Mouse (Mus musculus) layer of hippocampus, adult 18-20 months (tissue): ENCODE measurements around the gene Fam20a. TPM values are rescaled to one million over a fixed set of nuclear protein-coding genes. Genes with fewer than 3 reads are reported as not detected.
A peak's percentile ranks its signal among the peaks of the same experiment; 100 is the strongest.

Experiments used
- DNase-seq, 2 experiments: peaks; one replicate each; pipeline ENCODE4 v3.0.0; 2022; ENCODE audit warnings: low spot score in 2 of 2
- long read RNA-seq: library from polyadenylated mRNA; stranded (forward); transcript quantifications from one replicate; pipeline ENCODE4 v2.0.0, GENCODE M21; 2021
- total RNA-seq, 2 experiments: library from RNA; stranded (reverse); gene quantifications; 2 replicates each; pipeline ENCODE4 v1.2.3; 2021

Gene Fam20a
- 10 to 100 TPM; 14.9 to 16.4 TPM for total RNA-seq
- long read RNA-seq, transcript Fam20a-201 (11 exons, 2,541 nt), result major isoform, 11 of 16 reads
- long read RNA-seq, partial matches to known transcripts, result 0 of 16 reads
- long read RNA-seq, other reads (novel, unspliced or antisense), result 4 of 16 reads

DNA sequence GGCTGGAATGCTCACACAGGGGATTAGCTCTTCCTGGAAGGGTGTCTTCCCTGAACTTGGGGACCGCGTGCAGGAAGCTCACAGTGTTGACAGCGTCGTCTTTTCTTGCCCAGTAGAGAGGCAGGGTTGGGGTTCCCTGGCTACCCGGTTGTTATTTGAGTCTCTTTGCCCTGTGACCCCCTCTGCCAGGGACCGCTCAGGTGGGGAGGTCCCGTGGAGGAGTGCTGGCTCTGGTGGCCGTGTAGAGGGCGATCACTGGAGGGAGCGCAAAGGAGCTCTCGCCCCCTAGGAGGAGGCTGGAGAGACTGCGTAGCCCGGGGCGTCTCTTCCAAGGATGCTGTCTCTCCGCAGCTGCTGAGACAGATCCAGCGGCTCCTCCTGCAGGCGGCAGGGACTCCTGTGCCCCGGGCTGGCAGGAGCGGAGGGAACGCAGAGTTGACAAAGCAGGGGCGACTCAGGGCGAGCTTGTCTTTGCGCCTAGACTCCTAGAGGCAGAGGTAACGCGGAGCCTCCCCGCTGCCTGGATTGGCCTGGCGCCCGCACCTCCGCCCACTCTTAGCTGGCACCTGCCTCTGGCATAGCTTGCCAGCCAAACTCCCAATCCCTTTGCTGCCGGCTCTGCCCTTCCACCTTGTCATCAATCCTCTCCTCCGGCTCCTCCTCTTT lies at the start of gene Fam20a:
Fam20a (minus strand) TSS at position 499 of the 666 bp plus-strand sequence.
- DNase-seq, result peak; percentile 41 to 69

DNA sequence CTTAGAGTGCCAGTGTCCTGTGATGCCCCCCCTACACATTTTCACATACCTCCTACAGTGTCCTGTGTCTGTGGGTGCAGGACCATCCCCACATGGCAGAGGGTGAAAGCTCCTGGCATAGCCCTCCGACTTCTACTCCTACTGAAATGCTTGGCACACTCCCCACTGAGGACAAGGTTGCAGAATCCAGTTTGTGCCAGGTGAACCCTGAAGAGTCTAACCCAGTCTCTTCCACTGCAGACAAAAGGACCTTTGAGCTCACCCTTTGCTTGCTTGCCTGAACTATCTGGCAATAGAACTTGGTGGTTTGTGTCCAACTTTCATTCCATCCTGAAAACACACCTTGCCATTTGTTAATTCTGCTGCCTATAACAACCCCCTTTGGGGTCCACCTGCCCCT lies 49.3 kb upstream of the Fam20a start:
- no peak for DNase-seq

DNA sequence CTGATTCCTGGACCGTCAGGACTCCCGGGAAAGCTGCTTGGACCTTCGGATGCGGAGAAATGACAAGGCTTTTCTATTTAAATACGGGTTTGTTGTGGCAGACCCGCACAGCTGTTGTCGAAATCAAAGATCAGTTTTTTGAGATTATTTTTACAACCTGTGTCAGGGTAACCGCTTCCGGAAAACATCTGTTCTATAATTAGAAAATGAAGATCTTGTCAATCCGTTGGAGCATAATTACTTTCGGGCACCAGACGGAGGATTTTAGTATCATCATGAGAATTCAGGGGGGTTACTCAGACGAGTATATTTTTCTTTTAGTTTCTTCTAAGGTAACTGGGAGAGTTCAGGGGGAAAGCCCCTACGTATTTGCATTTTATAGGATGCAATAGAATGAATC lies 48.1 kb upstream of the Fam20a start:
- no peak for DNase-seq

DNA sequence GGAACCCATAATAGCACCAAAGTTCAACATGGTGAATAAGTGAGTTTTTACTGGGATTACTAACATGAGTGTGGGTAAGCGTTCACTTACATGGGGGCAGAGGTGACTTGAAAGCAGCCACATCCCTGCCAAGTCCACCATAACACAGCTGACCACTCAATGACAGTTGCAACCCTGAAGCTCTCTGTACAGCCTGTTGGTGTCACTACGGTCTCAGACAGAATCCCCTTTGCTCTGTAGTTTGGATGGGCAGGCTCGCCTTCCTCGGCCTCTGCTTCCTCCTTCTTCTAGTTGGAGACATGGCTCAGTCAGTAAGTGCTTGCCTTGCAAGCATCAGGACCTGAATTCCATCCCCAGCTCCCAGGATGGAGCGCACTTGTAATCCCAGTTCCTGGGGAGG lies 47.0 kb upstream of the Fam20a start:
- no peak for DNase-seq

DNA sequence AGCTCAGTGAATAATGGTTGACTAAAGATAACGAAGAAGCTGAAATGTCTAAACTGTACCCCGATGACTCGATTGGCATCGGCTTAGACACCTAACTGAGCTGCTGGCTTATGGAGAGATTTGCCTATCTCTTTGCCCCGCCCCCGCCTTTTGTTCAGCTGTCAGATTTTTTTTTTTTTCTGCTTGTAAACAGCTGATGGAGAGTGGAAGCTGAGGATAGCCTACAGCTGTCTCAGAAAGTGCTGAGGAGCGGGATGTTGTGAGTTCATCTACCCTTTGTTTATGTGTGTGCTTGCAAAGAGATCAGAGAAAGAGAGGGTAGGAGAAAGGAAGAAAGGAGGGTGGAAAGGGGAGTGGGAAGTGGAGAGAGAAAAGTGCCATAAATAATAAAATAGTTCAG lies 38.0 kb upstream of the Fam20a start:
- DNase-seq, result no peak

DNA sequence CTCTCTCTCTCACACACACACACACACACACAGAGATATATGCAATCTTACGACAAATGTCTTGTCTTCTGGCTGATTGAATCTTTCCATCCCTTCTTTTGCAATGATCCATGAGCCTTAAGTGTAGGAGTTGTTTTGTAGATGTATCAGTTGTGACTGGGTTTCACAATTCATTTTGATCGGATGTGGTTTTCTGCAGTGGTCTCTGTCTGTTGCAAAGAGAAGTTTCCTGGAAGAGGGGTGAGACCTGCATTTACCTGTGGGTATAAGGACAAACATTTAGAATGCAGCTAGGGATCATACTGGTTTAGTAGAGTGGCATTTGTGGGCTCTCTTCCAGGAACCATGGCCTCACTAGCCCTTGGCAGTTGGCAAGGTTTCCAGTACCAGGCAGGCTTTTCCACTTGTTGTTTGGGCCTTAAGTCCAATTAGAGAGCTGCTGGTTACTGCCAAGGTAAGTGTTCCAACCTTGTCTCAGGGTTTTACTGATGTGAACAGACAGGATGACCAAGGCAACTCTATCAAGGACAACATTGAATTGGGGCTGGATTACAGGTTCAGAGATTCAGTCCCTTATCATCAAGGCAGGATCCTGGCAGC lies 36.6 kb upstream of the Fam20a start:
- peak in 1 of 2 experiments; percentile 23 for DNase-seq

DNA sequence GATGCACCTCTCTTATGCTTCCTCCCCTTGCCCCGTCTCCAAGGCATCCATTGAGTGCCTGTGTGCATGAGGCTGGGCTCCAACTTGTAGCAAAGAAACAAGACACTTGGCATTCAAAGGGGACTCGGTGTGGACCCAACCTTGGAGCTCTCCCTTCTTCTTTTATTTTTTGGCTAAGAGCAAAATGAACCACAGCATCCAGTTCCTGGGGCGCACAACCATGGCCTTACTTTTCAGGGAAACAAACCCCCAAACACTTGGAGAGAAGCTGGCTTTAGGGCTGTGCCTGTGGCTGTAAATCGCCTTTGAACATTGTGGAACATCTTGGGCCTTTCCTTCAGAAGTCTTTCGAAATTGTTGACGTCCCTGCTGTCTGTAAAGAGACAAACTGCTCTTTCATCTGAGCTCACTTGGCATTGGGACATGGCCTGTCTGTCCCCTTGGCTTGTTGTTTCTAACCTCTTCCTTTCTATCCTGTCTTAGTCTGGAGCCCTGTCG lies 32.1 kb upstream of the Fam20a start:
- DNase-seq, result peak; percentile 20 to 54

DNA sequence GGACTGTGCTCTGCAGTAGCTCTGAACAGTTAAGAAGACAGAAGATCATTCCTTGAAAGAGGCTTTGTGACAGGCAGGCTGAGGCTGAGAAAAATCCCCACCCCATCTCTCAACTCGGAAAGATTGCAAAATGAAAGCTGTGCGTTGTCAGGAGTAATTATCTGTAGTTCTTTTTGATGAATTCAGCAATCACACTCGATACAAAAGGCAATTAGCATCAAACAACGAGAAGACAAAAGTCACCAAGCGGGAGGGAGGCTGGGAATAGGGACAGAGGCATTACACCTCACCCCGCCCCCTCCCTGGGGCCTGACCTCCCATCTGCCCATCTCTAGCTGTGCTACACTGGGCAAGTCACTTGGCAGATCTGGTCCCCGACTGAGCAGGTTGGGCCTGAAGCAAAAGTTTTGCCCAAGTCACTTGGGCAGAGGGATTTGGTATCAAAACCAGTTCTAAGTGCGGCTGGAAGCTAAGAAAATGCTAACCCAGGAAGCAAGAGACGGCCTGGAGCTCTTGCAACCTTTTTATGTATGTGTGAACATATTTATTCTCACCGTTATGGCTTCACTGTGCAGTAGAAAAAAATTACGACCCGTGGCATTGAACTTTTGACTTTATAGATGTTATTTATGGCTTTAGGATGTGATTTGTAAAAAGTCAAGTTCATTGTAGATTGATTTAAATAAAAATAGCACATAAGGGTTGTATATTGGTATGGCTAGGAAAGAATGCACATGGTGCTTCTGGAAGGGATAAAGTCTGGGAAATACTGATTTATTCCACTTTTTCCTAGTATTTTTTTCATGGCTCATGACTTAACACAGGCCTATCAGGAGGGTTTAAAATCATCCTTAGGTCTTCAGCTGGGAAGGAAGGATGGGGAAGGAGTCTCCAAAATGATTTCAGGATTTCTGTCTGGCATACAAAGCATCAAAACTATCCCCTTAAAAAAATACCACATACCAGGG lies 29.8 kb upstream of the Fam20a start:
- DNase-seq, result peak in 1 of 2 experiments; percentile 5

DNA sequence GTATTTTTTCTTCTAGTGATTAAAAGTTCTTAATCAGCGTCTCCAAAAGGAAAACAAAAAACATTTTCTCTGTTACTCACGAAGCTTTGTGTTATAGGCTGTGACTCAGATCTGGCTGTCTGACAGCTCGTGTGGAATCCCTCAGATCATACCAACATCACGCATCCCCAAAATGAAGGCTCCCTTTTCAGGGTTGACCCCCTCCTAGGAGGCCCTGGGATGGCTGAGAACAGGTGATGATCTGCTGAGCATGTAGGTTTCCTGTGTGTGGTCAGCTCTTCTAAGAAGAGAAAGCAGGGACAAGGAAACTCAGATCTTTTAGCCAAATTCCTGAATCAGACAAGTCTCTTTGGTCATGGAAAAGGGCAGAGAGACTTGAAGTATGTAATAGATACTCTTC lies 23.1 kb upstream of the Fam20a start:
- no peak for DNase-seq

DNA sequence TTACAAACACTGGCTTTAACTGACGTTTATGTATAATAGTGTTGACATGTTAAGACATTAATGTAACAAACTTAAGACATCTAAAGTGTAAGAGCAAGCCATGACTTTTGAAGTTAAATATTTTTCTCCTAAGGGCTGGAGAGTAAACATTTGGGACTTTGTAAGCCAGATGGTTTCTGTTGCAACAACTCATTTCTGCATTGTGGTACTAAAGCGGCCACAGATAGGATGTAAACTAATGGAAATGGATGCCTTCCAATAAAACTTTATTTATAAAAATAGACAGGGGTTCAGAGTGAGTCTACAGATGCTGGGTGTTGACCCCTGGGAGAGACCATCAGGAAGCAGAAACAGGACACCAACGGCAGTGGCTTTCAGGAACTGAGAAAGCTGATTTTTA lies 15.9 kb upstream of the Fam20a start:
- DNase-seq, result no peak

DNA sequence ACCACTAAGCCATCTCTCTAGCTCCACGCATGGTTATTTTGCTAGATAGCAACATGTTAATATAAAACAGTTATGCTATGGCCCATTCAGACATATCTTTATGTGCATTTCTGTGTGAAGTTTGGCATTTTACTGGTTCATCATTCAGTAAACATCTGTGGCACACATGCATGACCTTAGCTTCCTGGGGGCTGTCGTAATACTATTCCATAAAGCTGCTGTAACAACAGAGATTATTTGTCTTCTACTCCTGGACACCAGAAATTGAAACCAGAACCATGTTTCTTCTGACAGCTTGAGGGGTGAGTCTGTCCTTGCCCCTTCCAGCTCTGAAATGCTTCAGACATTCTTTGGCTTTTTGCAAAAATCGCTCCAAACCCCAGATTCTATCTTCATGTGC lies 14.3 kb upstream of the Fam20a start:
- DNase-seq, result no peak

DNA sequence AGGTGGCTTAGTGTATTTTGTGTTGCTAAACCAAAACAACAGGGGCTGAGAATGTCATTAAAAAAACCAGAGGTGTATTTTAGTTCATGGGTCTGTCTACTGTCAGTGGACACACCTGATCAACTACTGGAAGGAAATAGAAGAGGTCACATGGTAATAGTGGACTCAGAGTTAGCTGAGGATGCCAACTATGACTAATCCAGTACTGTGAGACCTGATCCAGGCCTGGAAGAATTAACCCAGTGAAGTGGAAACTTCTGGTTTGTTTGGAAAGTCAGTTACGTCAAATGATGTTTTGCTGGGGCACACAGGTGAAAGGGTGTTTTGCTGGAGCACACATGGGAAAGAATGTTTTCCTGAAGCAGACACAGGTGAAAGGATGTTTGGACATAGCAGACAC lies 12.3 kb upstream of the Fam20a start:
- DNase-seq, result no peak

DNA sequence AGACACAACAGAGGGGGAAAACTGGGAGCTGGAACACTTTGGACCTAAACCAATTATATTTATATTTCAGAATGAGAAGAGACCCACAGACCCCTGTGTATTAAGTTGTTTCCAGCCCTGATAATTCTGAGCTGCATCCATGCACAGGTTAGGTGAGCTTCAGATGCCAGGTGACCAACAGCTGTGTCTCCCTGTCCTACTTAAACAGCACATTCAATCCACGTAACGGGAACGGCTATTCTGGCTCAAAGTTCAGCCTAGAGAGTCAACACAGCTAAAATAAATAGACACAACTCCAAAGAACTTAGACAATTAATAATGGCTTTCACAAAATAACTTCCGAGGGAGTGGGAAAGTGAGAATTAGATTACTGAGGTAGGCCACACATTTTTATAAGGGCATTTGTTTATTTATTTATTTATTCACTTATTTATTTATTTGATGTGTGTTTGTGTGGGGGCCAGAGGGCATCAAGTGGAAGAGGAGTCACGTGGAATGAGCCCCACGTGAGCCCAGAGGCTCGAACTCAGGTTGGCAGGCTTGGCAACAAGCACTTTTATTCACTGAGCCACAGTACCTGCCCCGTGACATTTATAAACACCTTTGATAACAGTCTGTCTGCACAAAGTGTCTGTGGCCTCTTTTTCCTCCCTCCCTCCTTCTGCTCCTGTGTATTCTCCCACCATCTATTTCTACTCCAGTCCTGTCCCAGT lies 10.8 kb upstream of the Fam20a start:
- DNase-seq, result no peak

DNA sequence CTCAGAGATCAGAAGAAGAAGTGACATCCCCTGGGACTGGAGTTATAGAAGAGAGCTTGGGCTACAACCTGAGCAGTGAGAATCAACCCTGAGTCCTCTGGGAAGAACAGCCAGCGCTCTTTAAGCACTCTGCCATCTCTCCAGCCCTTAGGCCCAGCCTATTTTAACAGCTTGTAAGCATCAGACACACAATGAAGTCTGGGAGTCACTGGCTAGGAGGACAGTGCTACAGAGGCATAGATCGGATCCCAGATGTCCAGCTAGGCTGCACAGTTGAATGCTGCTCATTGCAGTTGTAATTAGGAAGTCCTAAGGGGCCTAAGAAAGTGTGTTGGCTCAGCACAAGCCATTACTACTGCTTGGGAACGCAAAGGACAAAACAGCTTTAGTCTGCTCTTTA lies 6.3 kb upstream of the Fam20a start:
- no peak for DNase-seq

DNA sequence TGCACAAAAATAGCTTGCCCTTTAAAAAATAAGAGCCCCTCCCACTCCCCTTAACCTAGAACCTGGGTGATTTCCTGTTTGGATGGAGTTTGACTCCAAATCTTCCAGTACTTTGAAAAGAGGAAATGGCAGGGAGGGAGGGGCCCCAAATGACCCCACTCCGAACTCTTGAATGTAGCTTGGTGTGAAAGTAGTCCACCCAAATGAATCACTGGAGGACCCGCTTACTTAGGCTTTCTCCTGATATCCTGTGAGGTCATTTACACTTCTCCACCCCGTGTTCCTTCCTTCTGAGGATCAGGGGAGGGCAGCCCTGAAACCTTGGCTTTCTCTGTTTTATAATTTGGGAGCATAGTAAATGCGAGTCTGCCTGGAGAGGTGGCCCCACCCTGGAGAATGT lies 632 bp upstream of the Fam20a start:
- DNase-seq, result no peak

DNA sequence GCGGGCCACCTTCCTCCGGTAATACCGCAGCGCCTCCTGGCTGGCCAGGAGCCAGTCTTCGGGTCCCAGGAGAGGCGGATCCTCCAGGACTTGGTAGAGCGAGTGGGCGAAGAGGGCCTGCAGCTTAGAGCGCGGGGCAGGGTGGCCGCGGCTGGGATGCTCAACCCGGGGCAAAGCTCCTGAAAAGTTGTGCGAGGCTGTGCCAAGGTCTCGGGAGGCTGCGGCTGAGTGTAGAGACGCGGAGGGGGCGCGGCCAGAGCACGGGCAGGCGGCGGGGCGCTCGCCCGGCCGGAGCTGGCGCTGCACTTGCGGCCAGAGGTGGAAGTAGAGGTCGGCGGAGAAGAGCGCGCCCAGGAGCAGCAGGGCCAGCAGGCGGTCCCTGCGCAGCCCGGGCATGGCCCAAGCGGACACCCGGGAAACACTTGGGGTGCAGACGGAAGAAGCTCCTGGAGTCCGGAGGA lies 729 bp downstream of the Fam20a start:
- DNase-seq, result no peak

DNA sequence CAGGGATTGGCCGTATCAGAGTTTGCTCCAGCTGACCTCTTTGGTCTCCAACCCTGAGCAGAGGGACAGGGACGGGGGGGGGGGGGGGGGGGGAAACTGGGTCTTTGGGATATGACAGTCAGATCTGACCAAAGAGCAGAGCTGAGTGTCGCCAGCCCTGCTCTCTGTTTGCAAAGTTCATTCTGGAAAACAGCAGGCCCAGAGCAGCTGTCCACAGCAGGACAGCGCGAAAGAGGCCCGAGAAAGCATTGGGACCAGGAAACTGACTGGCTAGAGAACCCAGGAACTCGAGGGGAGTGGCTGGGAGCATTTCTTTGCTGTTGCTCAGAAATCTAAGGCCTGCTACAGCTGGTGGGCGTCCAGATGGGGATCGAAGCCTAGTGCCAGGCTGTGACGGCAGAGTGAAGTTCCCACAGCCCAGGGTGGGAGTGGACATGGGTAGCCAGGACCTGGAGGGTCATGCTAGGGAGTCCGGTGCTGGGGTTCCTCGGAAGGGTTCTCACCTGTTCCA lies 1.2 kb downstream of the Fam20a start:
- peak in 1 of 2 experiments; percentile 13 for DNase-seq

DNA sequence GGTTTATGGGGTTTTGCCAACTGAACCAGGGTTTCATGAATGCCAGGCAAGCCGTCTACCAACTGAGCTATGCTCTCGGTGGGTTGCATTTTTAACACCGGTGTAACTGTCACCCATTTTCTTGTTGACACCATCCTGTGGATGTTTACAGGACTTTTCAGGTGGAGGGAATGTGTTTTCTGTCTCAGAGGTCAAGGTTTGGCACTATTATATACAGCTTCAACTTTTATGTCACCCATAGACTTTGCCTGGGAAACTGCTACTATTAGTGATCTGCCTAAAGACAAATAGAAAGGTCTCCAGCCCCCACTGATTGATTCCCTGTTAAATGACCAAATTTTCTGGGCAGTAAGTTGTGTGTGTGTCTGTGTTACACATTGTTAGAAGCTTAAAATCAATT lies 2.7 kb downstream of the Fam20a start:
- DNase-seq, result no peak

DNA sequence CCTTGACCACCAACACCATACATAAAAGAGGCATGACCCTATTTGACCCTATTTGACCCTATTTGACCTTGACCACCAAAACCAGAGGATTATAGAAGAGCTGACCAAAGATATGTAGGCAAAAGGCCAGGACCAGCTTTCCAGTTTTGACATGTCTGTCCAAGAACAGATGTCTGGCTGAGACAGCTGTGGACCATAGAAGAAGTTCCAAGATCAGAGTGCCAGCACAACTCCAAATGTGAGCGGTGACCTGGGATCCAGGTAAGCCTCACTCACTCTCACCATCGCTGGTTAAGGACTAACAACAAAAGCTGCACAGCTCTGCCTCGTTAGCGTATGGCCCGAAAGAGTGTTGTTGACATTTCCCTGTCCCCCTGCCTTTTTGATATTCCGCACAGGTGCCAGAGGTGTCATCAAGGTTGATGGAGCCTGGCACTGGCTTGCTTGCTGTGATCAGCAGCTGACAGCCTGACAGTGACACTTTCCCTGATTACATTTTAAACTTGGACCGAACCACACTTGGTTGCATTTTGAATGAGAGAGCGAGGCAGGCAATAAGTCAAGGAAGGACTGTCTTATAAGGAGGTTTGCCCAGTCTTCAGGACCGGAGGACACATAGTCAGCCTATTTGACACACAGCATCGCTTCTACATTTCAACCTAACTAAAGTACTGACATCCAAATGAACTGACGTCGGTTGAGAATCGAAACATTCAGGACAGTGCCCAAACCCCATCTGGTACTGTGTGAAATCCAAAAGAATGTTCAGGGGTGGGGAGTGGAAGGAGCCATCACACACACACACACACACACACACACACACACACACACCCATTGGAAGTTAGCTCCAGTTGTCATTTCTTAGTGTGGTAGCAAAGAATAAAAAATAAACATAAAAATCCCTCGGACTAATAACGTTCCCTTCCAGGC lies 3.8 kb downstream of the Fam20a start:
- DNase-seq, result no peak

DNA sequence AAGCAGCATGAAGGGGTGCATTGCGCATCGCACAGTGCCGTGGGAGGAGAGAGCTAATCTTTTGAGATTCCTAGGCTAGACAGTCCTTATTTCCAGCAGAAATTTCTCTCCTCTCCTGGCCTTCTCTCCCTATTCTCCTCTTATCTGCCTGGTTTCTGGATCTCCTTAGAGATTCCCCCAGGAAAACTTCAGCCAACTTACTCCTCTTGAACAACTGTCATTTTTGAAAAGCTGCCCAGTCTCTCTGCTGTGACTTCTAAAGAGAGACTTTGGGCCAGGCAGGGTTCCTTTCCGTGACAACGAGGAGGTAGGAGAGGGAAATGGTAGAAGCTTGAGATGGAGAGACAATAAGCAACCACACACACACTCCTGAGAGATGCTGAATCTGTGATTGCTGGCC lies 4.6 kb downstream of the Fam20a start:
- DNase-seq, result peak; percentile 30 to 44
